Mouse (Mus musculus): ENCODE measurements at regions not wholly inside any gene's neighbourhood (a gene's known extent, or its start where the extent isn't known, plus 50 kb on each side); places are given as distances from the start of the nearest gene placed in this dataset.

DNA sequence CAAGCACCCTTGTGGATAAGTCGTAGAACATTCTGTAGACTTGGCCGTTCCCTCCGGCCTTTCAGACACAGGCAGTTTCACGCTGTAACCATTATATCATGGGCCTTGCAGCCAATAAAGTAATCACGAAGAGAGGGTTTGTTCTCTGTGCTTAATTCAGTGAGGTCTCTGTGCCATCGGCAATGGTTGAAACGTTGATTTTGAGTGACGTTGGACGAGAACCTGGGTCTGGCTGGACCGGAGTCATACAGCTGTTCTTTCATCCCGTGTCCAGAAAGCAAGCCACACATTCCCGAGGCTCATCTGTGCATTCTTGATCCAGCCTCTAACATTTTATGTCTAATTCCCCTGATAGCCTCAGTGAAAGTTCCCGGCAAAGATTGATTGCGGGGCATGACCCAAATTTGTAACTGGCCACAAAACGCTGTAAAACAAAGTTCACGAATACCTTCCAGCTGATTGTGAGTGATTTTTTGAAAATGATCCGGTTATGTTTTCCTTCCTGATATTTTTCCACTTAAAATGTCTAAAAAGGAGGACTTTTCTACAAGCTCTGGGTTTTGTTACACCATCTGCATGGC, 197.1 kb upstream of the Habp2 start:
- Histone ChIP-seq H3K9me3 (ENCODE audit: control insufficient read depth, low read length) (no peaks in the 10 kb centered on the region), H3K36me3 (replicated peaks; ENCODE audit: control insufficient read depth, insufficient read depth, low read depth) (no peaks in the 10 kb centered on the region), H3K4me1 (replicated peaks; ENCODE audit: control insufficient read depth in 2 of 2, insufficient read depth in 2 of 2, low read length in 1 of 2) (no peaks in the 10 kb centered on the region), H3K4me2 (ENCODE audit: low read depth) (no peak overlapping the region), H3K4me3 (ENCODE audit: insufficient read depth in 1 of 2, low read depth in 2 of 2, low read length in 2 of 2) (no peak overlapping the region), H3K27ac (no peak overlapping the region), H3K9ac (replicated peaks) (no peak overlapping the region), H3K27me3 (ENCODE audit: control insufficient read depth, insufficient read depth, low read length) (no peaks in the 10 kb centered on the region)
- no peak for DNase-seq (ENCODE audit: low read depth in 3 of 3, low spot score in 3 of 3)
- no peak for ATAC-seq (ENCODE audit: insufficient read depth)
- TF ChIP-seq CTCF (IDR thresholded peaks at IDR 0.05; ENCODE audit: low read depth) (no peak), EP300 (IDR thresholded peaks at IDR 0.05; ENCODE audit: low read depth) (no peak)
- WGBS (ENCODE audit: insufficient replicate concordance): 78% methylated on average over 17 of the region's 17 CpGs

DNA sequence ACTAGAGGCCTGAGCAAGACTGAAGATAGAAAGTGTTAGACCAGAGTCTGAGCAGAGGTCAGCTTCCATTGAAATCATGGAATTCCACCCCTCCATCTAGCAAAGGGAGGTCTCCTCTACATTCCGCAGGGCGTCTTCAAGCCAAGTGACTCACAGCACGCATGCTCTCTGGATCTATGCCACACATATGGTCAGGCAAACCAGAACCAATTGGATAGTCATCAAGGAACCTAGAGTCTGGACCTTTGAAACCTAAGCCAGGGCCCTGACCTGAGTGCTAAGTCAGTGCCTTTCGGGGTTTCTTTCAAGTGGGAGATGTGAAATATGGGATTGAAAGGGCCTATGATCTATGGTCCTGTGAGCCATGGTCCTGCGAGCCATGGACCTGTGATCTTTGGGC, 195.4 kb upstream of the Habp2 start:
- H3K27ac ChIP-seq: no peak overlapping the region
- no peak overlapping the region for H3K9ac ChIP-seq (replicated peaks)
- 73% methylated on average over 5 of the region's 5 CpGs for WGBS (ENCODE audit: insufficient replicate concordance)
- H3K36me3 ChIP-seq (replicated peaks; ENCODE audit: control insufficient read depth, insufficient read depth, low read depth): no peaks in the 10 kb centered on the region
- no peaks in the 10 kb centered on the region for H3K4me1 ChIP-seq (replicated peaks; ENCODE audit: control insufficient read depth in 2 of 2, insufficient read depth in 2 of 2, low read length in 1 of 2)
- H3K4me2 ChIP-seq (ENCODE audit: low read depth): no peak overlapping the region
- TF ChIP-seq EP300 (IDR thresholded peaks at IDR 0.05; ENCODE audit: low read depth) (no peak), CTCF (IDR thresholded peaks at IDR 0.05; ENCODE audit: low read depth) (no peak)
- H3K27me3 ChIP-seq (ENCODE audit: control insufficient read depth, insufficient read depth, low read length): no peaks in the 10 kb centered on the region
- ATAC-seq (ENCODE audit: insufficient read depth) (no peak), DNase-seq (ENCODE audit: low read depth in 3 of 3, low spot score in 3 of 3) (no peak)
- no peak overlapping the region for H3K4me3 ChIP-seq (ENCODE audit: insufficient read depth in 1 of 2, low read depth in 2 of 2, low read length in 2 of 2)
- H3K9me3 ChIP-seq (ENCODE audit: control insufficient read depth, low read length): no peaks in the 10 kb centered on the region

DNA sequence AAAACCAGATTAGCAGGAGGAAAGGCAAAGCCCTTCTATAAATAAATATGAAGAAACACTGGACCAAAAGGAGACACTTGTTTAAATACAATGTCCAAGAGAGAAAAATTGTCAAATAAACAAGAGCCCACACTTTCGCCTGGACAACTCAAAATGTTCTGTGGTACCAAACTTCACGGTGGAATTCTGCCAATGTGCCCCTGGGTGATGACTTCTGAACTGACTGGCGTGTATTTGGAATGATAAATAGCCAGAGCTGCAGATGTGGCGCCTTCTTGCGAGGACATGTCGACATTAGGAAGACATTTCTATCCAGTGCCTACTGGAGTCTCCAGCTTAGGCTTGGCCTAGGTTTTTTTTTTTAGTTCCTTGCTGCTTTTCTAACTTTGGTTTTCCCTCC, 191.1 kb upstream of the Habp2 start:
- H3K4me1 ChIP-seq (replicated peaks; ENCODE audit: control insufficient read depth in 2 of 2, insufficient read depth in 2 of 2, low read length in 1 of 2): no peaks in the 10 kb centered on the region
- H3K9me3 ChIP-seq (ENCODE audit: control insufficient read depth, low read length): no peaks in the 10 kb centered on the region
- ATAC-seq (ENCODE audit: insufficient read depth) (no peak), DNase-seq (ENCODE audit: low read depth in 3 of 3, low spot score in 3 of 3) (no peak)
- H3K9ac ChIP-seq (replicated peaks): no peak overlapping the region
- no peaks in the 10 kb centered on the region for H3K27me3 ChIP-seq (ENCODE audit: control insufficient read depth, insufficient read depth, low read length)
- no peak overlapping the region for H3K4me2 ChIP-seq (ENCODE audit: low read depth)
- H3K27ac ChIP-seq: no peak overlapping the region
- no peaks in the 10 kb centered on the region for H3K36me3 ChIP-seq (replicated peaks; ENCODE audit: control insufficient read depth, insufficient read depth, low read depth)
- WGBS (ENCODE audit: insufficient replicate concordance): 55% methylated on average over 6 of the region's 6 CpGs
- H3K4me3 ChIP-seq (ENCODE audit: insufficient read depth in 1 of 2, low read depth in 2 of 2, low read length in 2 of 2): no peak overlapping the region
- TF ChIP-seq CTCF (IDR thresholded peaks at IDR 0.05; ENCODE audit: low read depth) (no peak), EP300 (IDR thresholded peaks at IDR 0.05; ENCODE audit: low read depth) (no peak)

DNA sequence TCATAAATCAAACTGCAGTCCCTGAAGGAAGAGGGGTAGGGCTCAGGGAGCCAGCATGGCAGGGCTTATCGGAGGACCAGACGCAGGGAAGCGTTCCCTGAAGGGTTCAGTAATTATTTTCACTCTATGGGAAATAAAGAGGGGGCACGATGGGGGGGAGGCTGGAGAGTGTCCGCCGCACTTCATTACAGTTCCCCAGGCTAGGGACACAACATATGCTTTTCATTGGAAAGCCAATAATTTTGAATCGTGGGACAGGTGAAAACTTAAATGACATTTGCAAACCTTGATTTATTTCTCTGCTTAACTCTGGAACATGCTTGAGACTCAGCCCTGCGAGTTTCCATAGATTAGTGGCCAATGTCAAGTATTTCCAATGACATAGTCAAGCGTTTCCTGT, 187.2 kb upstream of the Habp2 start:
- Histone ChIP-seq H3K36me3 (replicated peaks; ENCODE audit: control insufficient read depth, insufficient read depth, low read depth) (no peaks in the 10 kb centered on the region), H3K4me3 (ENCODE audit: insufficient read depth in 1 of 2, low read depth in 2 of 2, low read length in 2 of 2) (no peak overlapping the region), H3K4me2 (ENCODE audit: low read depth) (no peak overlapping the region), H3K9ac (replicated peaks) (no peak overlapping the region), H3K9me3 (ENCODE audit: control insufficient read depth, low read length) (no peaks in the 10 kb centered on the region), H3K27ac (no peak overlapping the region), H3K4me1 (replicated peaks; ENCODE audit: control insufficient read depth in 2 of 2, insufficient read depth in 2 of 2, low read length in 1 of 2) (no peaks in the 10 kb centered on the region), H3K27me3 (ENCODE audit: control insufficient read depth, insufficient read depth, low read length) (no peaks in the 10 kb centered on the region)
- DNase-seq (ENCODE audit: low read depth in 3 of 3, low spot score in 3 of 3) (no peak), ATAC-seq (ENCODE audit: insufficient read depth) (no peak)
- TF ChIP-seq CTCF (IDR thresholded peaks at IDR 0.05; ENCODE audit: low read depth): no peak
- TF ChIP-seq EP300 (IDR thresholded peaks at IDR 0.05; ENCODE audit: low read depth): no peak
- WGBS (ENCODE audit: insufficient replicate concordance): 76% methylated on average over 9 of the region's 9 CpGs

DNA sequence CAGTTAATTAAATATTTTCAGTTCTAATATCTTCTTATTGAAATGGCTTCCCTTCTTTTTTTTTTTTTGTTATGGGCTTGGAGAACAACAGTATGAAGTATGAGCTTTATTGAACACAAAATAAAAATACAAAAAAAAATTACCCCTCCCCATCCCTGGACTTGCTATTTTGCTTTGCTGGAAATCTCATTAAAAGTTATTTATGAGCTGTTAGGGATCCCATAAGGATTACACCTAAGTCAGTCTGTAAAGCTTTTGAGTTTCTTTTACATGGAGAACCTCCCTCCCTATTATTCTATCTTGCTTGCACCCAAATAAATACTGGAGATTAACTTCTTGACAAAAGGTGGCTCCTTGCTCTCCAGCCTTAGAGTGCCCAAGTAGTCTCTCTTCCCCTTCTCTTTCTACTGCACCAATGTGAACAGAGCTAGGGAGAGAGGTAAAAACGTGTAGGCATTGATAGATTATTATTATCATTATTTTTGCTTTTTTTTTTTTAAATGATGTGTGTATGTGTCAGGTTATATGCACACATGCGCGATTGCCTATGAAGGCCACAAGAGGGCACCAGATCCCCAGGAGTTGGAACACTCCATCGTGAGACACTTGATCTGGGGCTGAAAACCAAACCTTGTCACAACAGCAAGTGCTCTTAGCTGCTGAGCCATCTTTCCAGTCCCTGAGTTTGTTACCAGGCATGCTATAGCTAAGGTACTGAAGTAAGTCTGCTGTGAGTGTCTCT, 186.6 kb upstream of the Habp2 start:
- no peak overlapping the region for H3K4me2 ChIP-seq (ENCODE audit: low read depth)
- H3K4me1 ChIP-seq (replicated peaks; ENCODE audit: control insufficient read depth in 2 of 2, insufficient read depth in 2 of 2, low read length in 1 of 2): no peaks in the 10 kb centered on the region
- no peaks in the 10 kb centered on the region for H3K9me3 ChIP-seq (ENCODE audit: control insufficient read depth, low read length)
- no peak for TF ChIP-seq EP300 (IDR thresholded peaks at IDR 0.05; ENCODE audit: low read depth)
- TF ChIP-seq CTCF (IDR thresholded peaks at IDR 0.05; ENCODE audit: low read depth): peak; percentile 55
- no peaks in the 10 kb centered on the region for H3K36me3 ChIP-seq (replicated peaks; ENCODE audit: control insufficient read depth, insufficient read depth, low read depth)
- 51% methylated on average over 4 of the region's 4 CpGs for WGBS (ENCODE audit: insufficient replicate concordance)
- no peak overlapping the region for H3K27ac ChIP-seq
- DNase-seq (ENCODE audit: low read depth in 3 of 3, low spot score in 3 of 3): no peak
- no peak overlapping the region for H3K9ac ChIP-seq (replicated peaks)
- H3K4me3 ChIP-seq (ENCODE audit: insufficient read depth in 1 of 2, low read depth in 2 of 2, low read length in 2 of 2): no peak overlapping the region
- H3K27me3 ChIP-seq (ENCODE audit: control insufficient read depth, insufficient read depth, low read length): no peaks in the 10 kb centered on the region
- no peak for ATAC-seq (ENCODE audit: insufficient read depth)
